Mouse (Mus musculus): ENCODE results near the gene Strbp.
"Not testable (repeated sequence)": the region's sequence is repeated elsewhere in the genome, so short reads cannot be mapped to it uniquely, and the experiment has no call there.

Strbp gene

DNA sequence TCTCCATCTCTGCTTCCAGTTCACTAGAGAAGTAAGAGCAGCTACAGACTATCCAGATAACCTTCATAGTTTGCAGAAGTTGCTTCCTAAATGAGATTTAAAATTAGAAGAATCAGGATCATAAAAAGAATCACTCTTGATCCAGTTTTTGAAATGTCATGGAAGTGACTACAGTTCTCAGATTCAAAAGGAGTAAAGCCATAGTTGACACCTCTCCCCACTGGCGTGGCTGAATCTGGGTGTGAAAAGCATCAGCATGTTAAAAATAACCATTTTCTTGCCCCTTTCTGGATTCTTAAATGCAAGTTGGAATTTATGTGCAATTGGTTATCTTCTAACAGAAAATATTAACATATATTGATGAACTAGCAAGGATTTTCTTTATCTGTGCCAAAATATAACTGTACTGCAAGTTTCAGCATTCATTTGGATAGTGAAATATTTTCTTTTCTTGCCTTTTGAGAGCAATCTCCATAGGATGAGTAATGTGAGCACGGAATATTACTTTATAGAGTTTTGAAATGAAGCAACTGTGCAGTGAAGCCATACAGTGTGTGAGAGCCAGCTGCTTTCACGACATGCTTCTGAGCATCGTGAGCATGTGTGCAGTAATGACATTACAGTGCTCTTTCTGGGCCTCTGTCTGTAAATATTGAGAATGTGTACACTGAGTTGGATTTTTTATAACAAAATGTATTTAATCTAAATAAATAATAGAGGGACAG, 184.9 kb downstream of the Strbp start:
- no peak for DNase-seq (ENCODE audit: low read depth, low spot score)
- Histone ChIP-seq H3K36me3 (ENCODE audit: control insufficient read depth, insufficient read depth, low read length, poor library complexity, severe bottlenecking) (0 out of 2 replicates have a peak, but pooled peaks cover 1% of the 10 kb centered on the region), H3K27me3 (ENCODE audit: control insufficient read depth, insufficient read depth, low read length, poor library complexity, severe bottlenecking) (no peaks in the 10 kb centered on the region)

DNA sequence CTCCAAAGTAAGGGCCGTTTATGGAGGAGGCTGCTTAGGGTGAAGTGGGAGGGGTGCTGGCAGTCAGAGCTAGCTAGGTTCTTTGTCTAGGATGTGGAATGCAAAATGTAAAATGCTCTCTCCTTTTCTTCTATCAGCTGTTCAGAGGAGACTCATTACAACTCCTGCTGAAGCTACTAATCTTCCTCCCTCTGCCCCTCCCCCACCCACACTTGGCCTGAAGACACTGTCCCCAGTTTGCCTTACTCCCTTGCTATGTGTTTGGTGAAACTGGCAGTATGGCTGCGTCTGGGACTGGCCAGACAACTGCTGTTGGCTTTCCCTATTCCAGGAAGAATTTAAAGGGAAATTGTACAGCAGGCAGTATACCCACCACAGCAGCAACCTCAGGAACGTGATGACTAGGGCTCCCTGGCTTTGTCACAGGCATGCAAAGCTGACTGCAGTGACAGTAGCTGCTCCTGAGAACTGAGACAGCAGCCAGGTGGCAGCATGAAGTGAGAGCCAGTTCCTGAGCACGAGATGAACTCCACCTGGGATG, 186.7 kb downstream of the Strbp start:
- Histone ChIP-seq H3K36me3 (ENCODE audit: control insufficient read depth, insufficient read depth, low read length, poor library complexity, severe bottlenecking) (peaks cover 7% of the 10 kb centered on the region; the same call in 1 of the 2 replicates), H3K27me3 (ENCODE audit: control insufficient read depth, insufficient read depth, low read length, poor library complexity, severe bottlenecking) (no peaks in the 10 kb centered on the region)
- no peak for DNase-seq (ENCODE audit: low read depth, low spot score)

DNA sequence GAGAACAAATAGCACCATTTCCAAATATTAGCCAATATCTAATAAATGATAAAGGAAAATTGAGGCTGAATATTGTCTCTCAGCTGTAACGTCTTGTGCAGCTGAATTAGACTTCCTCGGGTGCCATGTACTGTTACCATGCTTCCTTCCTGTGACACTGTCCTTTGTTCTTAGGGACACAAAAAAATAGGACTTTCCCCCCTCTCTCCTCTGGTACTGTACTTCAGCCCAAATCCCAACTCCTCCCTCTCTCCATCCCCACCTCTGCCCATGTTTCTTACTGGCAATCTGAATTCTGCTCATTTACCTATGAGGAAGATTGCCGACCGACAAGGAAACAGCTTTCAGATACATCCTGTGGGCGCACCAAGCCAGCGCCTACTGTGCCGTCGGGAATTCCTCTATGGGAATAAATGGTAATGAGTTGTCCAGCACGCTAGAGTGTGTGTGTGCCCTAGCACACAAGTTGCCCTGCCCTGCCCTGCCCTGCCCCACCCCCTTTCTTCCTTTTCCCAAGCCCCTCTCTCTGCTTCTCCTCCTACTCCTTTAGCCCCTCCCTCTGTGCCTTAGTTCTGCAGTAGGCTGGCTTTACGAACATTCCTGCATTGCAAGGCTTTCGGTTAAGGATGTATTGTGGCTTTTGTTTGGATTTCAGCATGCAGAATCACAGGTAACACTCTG, 187.5 kb downstream of the Strbp start, which contains the start of gene Gpr21:
Gene Gpr21 (plus strand): TSS at position 303 of the 681 bp plus-strand sequence.
- DNase-seq (ENCODE audit: low read depth, low spot score): no peak
- Histone ChIP-seq H3K36me3 (ENCODE audit: control insufficient read depth, insufficient read depth, low read length, poor library complexity, severe bottlenecking) (peaks cover 7% of the 10 kb centered on the region; the same call in 1 of the 2 replicates), H3K27me3 (ENCODE audit: control insufficient read depth, insufficient read depth, low read length, poor library complexity, severe bottlenecking) (no peaks in the 10 kb centered on the region)

DNA sequence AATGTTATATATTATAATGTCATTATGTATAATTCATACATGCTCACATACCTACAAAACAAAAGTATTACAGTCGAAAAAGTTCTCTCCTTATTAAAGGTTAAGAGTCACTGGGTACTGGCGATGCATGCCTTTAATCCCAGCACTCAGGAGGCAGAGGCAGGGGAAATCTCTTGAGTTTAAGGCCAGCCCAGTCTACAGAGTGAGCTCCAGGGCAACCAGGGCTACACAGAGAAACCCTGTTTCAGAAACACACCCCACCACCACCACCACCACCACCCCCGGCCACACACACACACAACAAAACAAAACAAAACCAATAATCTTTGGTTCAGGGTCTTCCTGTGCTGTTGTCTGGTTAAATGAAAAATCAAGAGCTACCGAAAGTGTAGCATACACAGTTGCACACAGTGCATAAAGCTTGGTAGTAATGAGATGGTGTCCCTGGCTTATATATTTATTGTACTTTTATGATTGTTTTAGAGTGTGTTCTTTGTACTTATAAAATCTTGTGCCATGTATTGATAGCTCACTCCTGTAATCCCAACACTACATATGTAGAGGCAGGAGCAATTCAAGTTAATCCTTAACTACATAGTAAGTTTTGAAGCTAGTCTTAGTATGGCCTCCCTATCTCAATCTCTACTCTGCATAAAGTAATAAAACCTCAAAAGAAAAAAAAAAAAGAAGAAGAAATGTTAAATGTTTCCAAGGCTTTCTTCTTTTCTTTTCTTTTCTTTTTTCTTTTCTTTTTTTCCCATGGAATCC, 192.3 kb downstream of the Strbp start:
- Histone ChIP-seq H3K27me3 (ENCODE audit: control insufficient read depth, insufficient read depth, low read length, poor library complexity, severe bottlenecking) (no peaks in the 10 kb centered on the region), H3K36me3 (ENCODE audit: control insufficient read depth, insufficient read depth, low read length, poor library complexity, severe bottlenecking) (peaks cover 6% of the 10 kb centered on the region)
- no peak for DNase-seq (ENCODE audit: low read depth, low spot score)

DNA sequence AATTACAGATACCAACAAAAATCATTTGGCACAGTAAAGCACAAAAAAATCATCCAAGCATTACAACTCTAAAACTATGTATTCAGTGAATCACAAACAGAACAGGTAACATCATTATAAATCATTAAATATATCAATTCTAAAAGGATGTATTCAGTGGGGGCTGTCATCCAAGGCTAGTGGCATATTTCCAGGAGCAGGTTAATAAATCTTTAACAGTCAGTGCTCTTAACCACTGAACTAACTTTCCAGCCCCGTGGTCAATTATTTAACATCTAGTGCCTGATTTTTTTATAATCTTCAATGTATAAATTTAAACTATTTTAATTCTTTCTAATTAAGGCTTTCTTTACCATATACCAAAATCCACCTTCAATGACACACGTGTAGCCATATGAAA, 197.8 kb downstream of the Strbp start:
- H3K36me3 ChIP-seq (ENCODE audit: control insufficient read depth, insufficient read depth, low read length, poor library complexity, severe bottlenecking); H3K27me3 ChIP-seq (ENCODE audit: control insufficient read depth, insufficient read depth, low read length, poor library complexity, severe bottlenecking); DNase-seq (ENCODE audit: low read depth, low spot score): not testable (repeated sequence)

DNA sequence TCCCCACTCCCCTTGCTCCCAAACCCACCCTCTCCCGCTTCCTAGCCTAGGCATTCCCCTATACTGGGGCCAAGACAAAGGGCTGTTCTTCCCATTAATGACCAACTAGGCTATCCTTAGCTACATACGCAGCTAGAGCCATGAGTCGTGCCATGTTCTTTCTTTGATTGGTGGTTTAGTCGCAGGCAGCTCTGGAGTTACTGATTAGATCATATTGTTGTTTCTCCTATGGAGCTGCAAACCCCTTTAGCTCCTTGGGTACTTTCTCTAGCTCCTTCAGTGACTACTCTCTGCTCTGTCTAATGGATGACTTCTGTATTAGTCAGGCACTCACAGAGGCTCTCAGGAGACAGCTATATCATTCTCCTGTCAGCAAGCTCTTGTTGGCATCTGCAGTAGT, 206.3 kb downstream of the Strbp start:
- H3K36me3 ChIP-seq (ENCODE audit: control insufficient read depth, insufficient read depth, low read length, poor library complexity, severe bottlenecking): peaks cover 7% of the 10 kb centered on the region
- H3K27me3 ChIP-seq (ENCODE audit: control insufficient read depth, insufficient read depth, low read length, poor library complexity, severe bottlenecking): no peaks in the 10 kb centered on the region
- no peak for DNase-seq (ENCODE audit: low read depth, low spot score)

DNA sequence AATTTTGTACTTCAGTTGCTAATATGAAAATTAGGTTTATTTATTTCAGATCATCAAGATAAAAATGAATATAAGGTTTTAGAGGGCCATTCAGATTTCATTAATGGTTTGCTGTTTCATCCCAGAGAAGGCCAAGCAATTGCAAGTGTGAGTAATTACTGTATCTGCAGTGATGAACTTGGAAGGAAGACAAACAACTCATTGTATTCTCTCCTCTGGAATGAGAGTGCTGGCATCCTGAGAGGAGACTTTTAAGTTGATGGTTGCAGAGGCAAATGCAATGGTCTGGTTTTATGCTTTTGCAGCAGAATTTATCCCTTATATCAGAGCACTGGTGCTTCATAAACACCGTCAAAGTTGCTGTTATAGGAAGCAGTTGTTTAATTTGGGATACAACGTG, 214.7 kb downstream of the Strbp start:
- Histone ChIP-seq H3K36me3 (ENCODE audit: control insufficient read depth, insufficient read depth, low read length, poor library complexity, severe bottlenecking) (peaks cover 6% of the 10 kb centered on the region), H3K27me3 (ENCODE audit: control insufficient read depth, insufficient read depth, low read length, poor library complexity, severe bottlenecking) (no peaks in the 10 kb centered on the region)
- DNase-seq (ENCODE audit: low read depth, low spot score): no peak

DNA sequence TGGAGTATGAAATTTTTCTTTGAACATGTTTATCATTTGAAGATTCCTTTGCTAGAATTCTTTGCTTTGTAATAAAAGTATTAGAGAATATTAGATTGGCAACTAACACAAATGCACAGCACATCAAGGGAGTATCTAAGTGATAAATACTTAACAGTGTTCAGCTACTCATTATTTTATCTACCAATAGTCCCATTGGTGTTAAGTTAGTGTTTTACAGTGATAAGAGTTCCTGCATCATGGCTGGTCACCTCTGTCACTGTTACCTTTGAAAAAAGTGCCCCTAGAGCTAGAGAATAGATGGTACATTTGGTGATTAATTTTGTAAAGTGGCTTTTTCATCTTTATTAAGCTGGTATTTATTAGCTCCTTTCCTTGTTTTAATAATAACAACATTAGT, 217.3 kb downstream of the Strbp start:
- no peaks in the 10 kb centered on the region for H3K27me3 ChIP-seq (ENCODE audit: control insufficient read depth, insufficient read depth, low read length, poor library complexity, severe bottlenecking)
- H3K36me3 ChIP-seq (ENCODE audit: control insufficient read depth, insufficient read depth, low read length, poor library complexity, severe bottlenecking): peaks cover 7% of the 10 kb centered on the region
- DNase-seq (ENCODE audit: low read depth, low spot score): no peak

DNA sequence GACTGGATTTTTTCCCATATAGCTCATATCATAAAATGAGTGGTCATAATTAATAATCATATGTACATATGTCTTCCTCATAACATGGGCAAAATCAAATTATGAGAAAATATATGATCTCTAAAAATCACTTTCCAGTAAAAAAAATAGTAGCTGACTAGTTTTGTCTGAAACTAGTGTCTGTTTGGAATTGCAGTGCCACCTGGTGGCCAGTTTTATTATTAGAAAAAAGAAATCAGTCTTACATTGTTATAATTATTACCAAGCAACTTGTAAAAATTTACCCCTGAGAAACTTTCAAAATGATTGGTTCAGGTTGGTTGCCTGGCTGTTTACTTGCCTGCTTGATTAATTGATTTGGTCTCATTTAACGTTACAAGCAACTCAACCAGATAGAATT, 218.3 kb downstream of the Strbp start:
- DNase-seq (ENCODE audit: low read depth, low spot score): peak; percentile 71
- H3K36me3 ChIP-seq (ENCODE audit: control insufficient read depth, insufficient read depth, low read length, poor library complexity, severe bottlenecking): peaks cover 7% of the 10 kb centered on the region
- no peaks in the 10 kb centered on the region for H3K27me3 ChIP-seq (ENCODE audit: control insufficient read depth, insufficient read depth, low read length, poor library complexity, severe bottlenecking)

DNA sequence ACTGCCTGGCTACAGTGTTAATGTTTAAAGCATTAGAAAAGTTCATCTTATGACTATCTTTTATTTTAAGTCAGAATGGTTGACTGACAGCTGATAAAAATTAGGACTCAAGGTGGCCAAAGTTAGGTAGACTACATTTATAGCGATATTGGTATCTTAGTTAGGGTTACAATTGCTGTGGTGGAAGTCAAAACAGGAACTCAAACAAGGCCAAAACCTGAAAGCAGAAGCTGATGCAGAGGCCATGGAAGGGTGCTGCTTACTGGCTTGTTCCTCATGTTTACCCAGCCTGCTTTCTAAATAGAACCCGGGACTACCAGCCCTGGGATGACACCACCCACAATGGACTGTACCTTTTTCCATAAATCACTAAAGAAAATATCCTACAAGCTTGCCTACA, 219.5 kb downstream of the Strbp start:
- peak; percentile 13 for DNase-seq (ENCODE audit: low read depth, low spot score)
- peaks cover 7% of the 10 kb centered on the region for H3K36me3 ChIP-seq (ENCODE audit: control insufficient read depth, insufficient read depth, low read length, poor library complexity, severe bottlenecking)
- no peaks in the 10 kb centered on the region for H3K27me3 ChIP-seq (ENCODE audit: control insufficient read depth, insufficient read depth, low read length, poor library complexity, severe bottlenecking)

DNA sequence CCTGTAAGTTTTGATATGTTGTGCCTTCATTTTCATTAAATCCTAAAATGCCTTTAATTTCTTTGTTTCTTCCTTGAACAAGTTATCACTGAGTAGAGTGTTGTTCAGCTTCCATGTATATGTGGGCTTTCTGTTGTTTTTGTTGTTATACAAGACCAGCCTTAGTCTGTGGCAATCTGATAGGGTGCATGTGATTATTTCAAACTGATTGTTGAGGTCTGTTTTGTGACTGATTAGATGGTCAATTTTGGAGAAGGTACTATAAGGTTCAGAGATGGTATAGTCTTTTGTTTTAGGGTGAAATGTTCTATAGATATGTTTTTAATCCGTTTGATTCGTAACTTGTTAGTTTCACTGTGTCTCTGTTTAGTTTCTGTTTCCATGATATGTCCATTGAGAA, 223.6 kb downstream of the Strbp start:
- peaks cover 6% of the 10 kb centered on the region for H3K36me3 ChIP-seq (ENCODE audit: control insufficient read depth, insufficient read depth, low read length, poor library complexity, severe bottlenecking)
- H3K27me3 ChIP-seq (ENCODE audit: control insufficient read depth, insufficient read depth, low read length, poor library complexity, severe bottlenecking): no peaks in the 10 kb centered on the region
- DNase-seq (ENCODE audit: low read depth, low spot score): no peak

DNA sequence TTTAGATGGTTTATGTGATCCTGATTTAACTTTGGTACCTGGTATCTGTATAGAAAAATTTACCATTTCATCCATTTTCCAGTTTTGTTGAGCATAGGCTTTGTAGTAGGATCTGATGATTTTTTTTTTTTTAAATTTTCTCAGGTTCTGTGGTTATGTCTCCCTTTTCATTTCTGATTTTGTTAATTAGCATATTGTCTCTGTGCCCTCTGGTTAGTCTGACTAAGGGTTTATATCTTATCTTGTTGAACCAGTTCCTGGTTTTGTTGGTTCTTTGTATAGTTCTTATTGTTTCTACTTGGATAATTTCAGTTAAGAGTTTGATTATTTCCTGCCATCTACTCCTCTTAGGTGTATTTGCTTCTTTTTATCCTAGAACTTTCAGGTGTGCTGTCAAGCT, 224.1 kb downstream of the Strbp start:
- no peak for DNase-seq (ENCODE audit: low read depth, low spot score)
- Histone ChIP-seq H3K36me3 (ENCODE audit: control insufficient read depth, insufficient read depth, low read length, poor library complexity, severe bottlenecking) (peaks cover 6% of the 10 kb centered on the region), H3K27me3 (ENCODE audit: control insufficient read depth, insufficient read depth, low read length, poor library complexity, severe bottlenecking) (no peaks in the 10 kb centered on the region)

DNA sequence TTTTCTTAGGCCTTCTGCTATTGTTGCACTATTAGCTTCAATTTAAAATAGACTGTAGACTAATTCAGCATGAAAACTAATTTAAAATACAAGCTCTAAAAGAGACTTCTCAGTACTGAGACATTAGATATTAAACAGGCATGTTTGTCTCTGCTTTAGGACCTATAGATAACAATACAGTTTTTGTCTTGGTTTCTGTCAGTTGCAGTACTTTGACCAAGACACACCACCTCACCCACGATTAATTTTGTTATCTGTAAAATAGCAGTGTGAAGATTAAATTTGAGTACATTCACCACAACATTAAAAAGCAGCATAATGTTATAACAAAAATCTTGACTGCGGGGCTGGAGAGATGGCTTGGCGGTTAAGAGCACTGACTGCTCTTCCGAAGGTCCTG, 237.4 kb downstream of the Strbp start:
- no peak for DNase-seq (ENCODE audit: low read depth, low spot score)
- H3K36me3 ChIP-seq (ENCODE audit: control insufficient read depth, insufficient read depth, low read length, poor library complexity, severe bottlenecking): peaks cover 3% of the 10 kb centered on the region; the same call in 1 of the 2 replicates
- no peaks in the 10 kb centered on the region for H3K27me3 ChIP-seq (ENCODE audit: control insufficient read depth, insufficient read depth, low read length, poor library complexity, severe bottlenecking)

DNA sequence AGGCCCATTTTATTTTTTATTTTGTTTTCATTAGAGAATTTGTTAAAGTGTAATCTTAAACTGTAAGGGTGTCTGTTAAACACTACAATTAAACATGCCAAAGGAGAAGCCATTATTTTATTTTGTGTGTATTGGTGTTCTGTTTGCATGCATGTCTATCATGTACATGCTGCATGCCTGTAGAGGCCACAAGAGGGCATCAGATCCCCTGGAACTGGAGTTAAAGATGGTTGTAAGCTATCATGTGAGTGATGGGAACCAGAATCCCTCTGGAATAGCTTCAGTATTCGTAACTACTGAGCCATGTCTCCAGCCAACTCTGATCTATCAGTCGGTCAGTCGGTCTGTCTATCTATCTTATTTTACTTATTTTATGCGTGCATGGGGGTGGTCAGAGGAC, 243.0 kb downstream of the Strbp start:
- no peak for DNase-seq (ENCODE audit: low read depth, low spot score)
- Histone ChIP-seq H3K27me3 (ENCODE audit: control insufficient read depth, insufficient read depth, low read length, poor library complexity, severe bottlenecking) (no peaks in the 10 kb centered on the region), H3K36me3 (ENCODE audit: control insufficient read depth, insufficient read depth, low read length, poor library complexity, severe bottlenecking) (no peaks in the 10 kb centered on the region)

DNA sequence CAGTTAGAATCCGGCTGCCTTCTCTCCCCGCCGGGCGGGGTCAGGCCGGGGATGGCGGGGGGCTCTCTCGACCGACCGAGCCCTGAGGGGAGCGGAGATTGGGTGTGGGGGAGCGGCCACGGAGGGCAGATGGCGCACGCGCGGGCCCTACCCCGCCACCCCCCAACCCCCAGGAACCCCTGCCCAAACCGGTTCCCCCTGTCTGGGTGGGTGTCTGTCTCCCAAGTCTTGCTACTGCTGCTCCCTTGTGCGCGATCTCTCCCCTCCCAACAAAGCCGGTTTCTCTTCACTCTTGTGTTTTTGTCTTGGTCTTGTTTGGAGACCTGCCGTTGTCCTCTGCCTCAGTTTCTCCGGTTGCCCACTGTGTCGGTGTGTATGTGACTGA, 251.3 kb downstream of the Strbp start:
- H3K27me3 ChIP-seq (ENCODE audit: control insufficient read depth, insufficient read depth, low read length, poor library complexity, severe bottlenecking): no peaks in the 10 kb centered on the region
- H3K36me3 ChIP-seq (ENCODE audit: control insufficient read depth, insufficient read depth, low read length, poor library complexity, severe bottlenecking): 0 out of 2 replicates have a peak, but pooled peaks cover 2% of the 10 kb centered on the region
- no peak for DNase-seq (ENCODE audit: low read depth, low spot score)

Data from splenic B cell, adult 2 months (primary cell).